Mouse (Mus musculus) cortical plate, adult 2 months (tissue): ENCODE measurements around the gene Ndufs5.

Experiments
- CTCF ChIP-seq: fragments of 200-500 bp; IDR thresholded peaks from 2 replicates; pipeline ENCODE4 v1.5.1; 2011; ENCODE audit warnings: mild to moderate bottlenecking, control low read depth, low read length; ENCODE audit not compliant: insufficient read depth; ENCODE audit errors: extremely low read depth
- POLR2A ChIP-seq: fragments of 200-500 bp; IDR thresholded peaks from 2 replicates; pipeline ENCODE4 v1.6.1; 2011; ENCODE audit warnings: mild to moderate bottlenecking, low read length, control low read depth; ENCODE audit not compliant: insufficient read depth; ENCODE audit errors: extremely low read depth

DNA sequence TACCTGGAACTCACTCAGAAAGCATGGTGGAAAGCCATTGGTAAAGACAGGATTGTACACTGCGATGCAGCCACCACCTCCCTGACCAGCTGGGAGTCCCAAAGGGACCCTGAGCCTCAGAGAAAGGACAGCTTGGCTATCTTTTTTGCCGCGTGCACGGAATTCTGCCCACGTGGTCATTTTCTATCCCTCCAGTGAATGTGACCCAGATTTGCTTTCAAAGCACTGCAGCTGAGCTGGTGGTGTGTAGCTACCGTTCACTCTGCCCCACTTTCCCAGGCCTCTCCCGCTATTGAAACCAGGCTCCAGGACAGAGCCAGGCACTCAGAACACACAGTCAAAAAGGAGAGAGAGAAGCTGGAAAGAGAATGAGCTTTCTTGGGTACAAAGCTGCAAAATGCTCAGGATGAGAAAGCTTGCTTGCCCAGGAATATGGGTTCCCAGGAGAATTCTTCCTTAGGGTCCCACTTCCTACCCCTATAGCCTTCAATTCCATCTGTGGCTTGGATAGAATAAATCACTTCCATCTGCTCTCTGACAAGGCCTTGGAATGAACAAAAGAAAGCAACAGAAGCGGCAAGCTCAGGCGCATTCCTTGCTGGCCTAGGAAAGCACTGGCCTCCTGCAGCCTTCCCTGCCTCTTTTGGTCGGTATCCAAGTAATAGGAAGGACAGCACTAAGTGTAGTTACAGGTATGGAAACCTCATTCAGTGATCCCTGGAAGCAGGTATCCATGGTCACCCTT lies 40.8 kb downstream of the Ndufs5 start:
- TF ChIP-seq POLR2A, result peak; percentile 23; the same call in 1 of the 2 replicates
- no peak for TF ChIP-seq CTCF
